Comparison of ENCODE assay signal across 13 mouse cellular contexts in the genomic region with DNA sequence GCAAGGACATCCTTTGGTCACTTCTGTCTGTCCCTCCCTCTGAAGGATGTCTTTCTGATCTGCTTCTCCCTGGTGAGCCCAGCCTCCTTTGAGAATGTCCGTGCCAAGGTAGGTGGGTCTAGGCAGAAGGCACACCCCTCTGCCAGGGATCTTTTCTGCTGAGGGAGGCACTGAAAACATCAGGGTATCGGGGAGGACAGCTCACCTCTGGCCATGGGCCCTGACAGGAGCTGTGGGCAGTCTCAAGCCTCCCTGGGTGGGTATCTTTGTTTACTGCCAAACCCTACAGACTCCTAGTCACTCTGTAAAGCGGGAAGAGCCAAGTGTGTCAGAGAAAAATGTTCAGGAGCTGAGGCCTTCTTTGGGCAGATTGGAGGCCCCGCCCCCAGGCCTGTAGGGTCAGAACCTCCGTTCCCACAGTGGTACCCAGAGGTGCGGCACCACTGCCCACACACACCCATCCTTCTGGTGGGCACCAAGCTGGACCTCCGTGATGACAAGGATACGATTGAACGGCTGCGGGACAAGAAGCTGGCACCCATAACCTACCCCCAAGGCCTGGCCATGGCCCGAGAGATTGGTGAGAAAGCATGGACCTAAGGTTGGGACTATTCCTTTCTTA. TPM values are rescaled to one million over a fixed set of nuclear protein-coding genes. Genes with fewer than 3 reads are reported as not detected.
DNase-seq lines count a peak whose midpoint lies in the region; ATAC-seq and TF ChIP-seq lines count a peak whose summit lies in the region.
"Had no signal": no experiment of that assay in that cellular context is flagged by ENCODE, and none has a peak within 500 bp of the region (broad histone marks: within the 10 kb centered on the region; RNA-seq: fewer than 3 reads in every experiment).

No protein-coding gene starts in this region.

- WGBS in midbrain, embryonic 12.5 days: 89% methylated on average over 11 of the region's 11 CpGs
- WGBS in midbrain, embryonic 11.5 days: 87% methylated on average over 11 of the region's 11 CpGs
- 88% methylated on average over 11 of the region's 11 CpGs for WGBS in forebrain, embryonic 14.5 days
- 86% methylated on average over 11 of the region's 11 CpGs for WGBS in midbrain, postnatal 0 days

- TF ChIP-seq CTCF in midbrain, postnatal 0 days (IDR thresholded peaks at IDR 0.05): no peak

- no peak for DNase-seq in midbrain, embryonic 11.5 days (ENCODE audit: low spot score, missing footprints)
- DNase-seq in forebrain, embryonic 14.5 days (ENCODE audit: low spot score): no peak
- peak; percentile 57 for DNase-seq in kidney, postnatal 10 days
- no peak for DNase-seq in midbrain, postnatal 0 days (ENCODE audit: low spot score)
- no peak for DNase-seq in spleen, adult 18-20 months
- no peak for DNase-seq in thymus, adult 18-20 months
- DNase-seq in Muller cell, postnatal 12 days (ENCODE audit: inconsistent ontology term): no peak
- DNase-seq: adrenal gland, postnatal 10 days; cerebellum, adult 8-10 months; liver, embryonic 13.5 days had no signal

- peak overlapping the region; percentile 87; the same call in 1 of the 2 replicates for H3K4me2 ChIP-seq in midbrain, embryonic 12.5 days (replicated peaks)
- H3K4me2 ChIP-seq in midbrain, embryonic 11.5 days: no peak overlapping the region
- peak overlapping the region; percentile 95; the same call in 1 of the 2 replicates for H3K4me2 ChIP-seq in forebrain, embryonic 14.5 days (ENCODE audit: low read length)
- peak overlapping the region; percentile 91 for H3K4me2 ChIP-seq in midbrain, postnatal 0 days (ENCODE audit: low read depth, low read length, poor library complexity, severe bottlenecking)

- no peak overlapping the region for H3K9ac ChIP-seq in midbrain, embryonic 12.5 days (replicated peaks)
- H3K9ac ChIP-seq in midbrain, embryonic 11.5 days (ENCODE audit: low read length): no peak overlapping the region
- H3K9ac ChIP-seq in forebrain, embryonic 14.5 days (ENCODE audit: low read length): peak overlapping the region; percentile 84; the same call in 1 of the 2 replicates
- H3K9ac ChIP-seq in midbrain, postnatal 0 days (replicated peaks; ENCODE audit: low read length, poor library complexity, severe bottlenecking): no peak overlapping the region
- H3K9ac ChIP-seq: liver, embryonic 13.5 days had no signal

- H3K9me3 ChIP-seq in midbrain, embryonic 12.5 days: no peaks in the 10 kb centered on the region
- H3K9me3 ChIP-seq in midbrain, embryonic 11.5 days (ENCODE audit: control insufficient read depth, low read length): no peaks in the 10 kb centered on the region
- H3K9me3 ChIP-seq in forebrain, embryonic 14.5 days (replicated peaks; ENCODE audit: control insufficient read depth, low read length): no peaks in the 10 kb centered on the region
- no peaks in the 10 kb centered on the region for H3K9me3 ChIP-seq in midbrain, postnatal 0 days (ENCODE audit: low read length)
- H3K9me3 ChIP-seq: G1E; liver, embryonic 13.5 days had no signal

- H3K36me3 ChIP-seq in midbrain, embryonic 12.5 days: peaks cover 22% of the 10 kb centered on the region
- H3K36me3 ChIP-seq in midbrain, embryonic 11.5 days (ENCODE audit: control insufficient read depth, insufficient read depth, low read length): peaks cover 11% of the 10 kb centered on the region
- peaks cover 24% of the 10 kb centered on the region for H3K36me3 ChIP-seq in forebrain, embryonic 14.5 days (ENCODE audit: control insufficient read depth, insufficient read depth, low read length)
- peaks cover 22% of the 10 kb centered on the region for H3K36me3 ChIP-seq in midbrain, postnatal 0 days (ENCODE audit: insufficient read depth, low read length)

- H3K4me1 ChIP-seq in midbrain, embryonic 12.5 days: peaks cover 34% of the 10 kb centered on the region
- H3K4me1 ChIP-seq in midbrain, embryonic 11.5 days (ENCODE audit: control insufficient read depth, insufficient read depth, low read length): peaks cover 15% of the 10 kb centered on the region
- H3K4me1 ChIP-seq in forebrain, embryonic 14.5 days (ENCODE audit: control insufficient read depth, insufficient read depth, low read length): peaks cover 11% of the 10 kb centered on the region
- H3K4me1 ChIP-seq in midbrain, postnatal 0 days (ENCODE audit: insufficient read depth, low read length): peaks cover 12% of the 10 kb centered on the region; the same call in 1 of the 2 replicates

- ATAC-seq in midbrain, embryonic 12.5 days (ENCODE audit: low FRiP score, low read depth): no peak
- no peak for ATAC-seq in midbrain, embryonic 11.5 days (ENCODE audit: low FRiP score)
- ATAC-seq in forebrain, embryonic 14.5 days: no peak
- no peak for ATAC-seq in midbrain, postnatal 0 days (ENCODE audit: low FRiP score)

- H3K27ac ChIP-seq in midbrain, embryonic 12.5 days (replicated peaks): no peak overlapping the region
- H3K27ac ChIP-seq in midbrain, embryonic 11.5 days (ENCODE audit: low read depth, low read length): no peak overlapping the region
- no peak overlapping the region for H3K27ac ChIP-seq in forebrain, embryonic 14.5 days (ENCODE audit: low read depth, low read length)
- no peak overlapping the region for H3K27ac ChIP-seq in midbrain, postnatal 0 days (ENCODE audit: low read depth, low read length)
- H3K27ac ChIP-seq: liver, embryonic 13.5 days had no signal

- H3K4me3 ChIP-seq in midbrain, embryonic 12.5 days: peak overlapping the region; percentile 71; the same call in 1 of the 2 replicates
- no peak overlapping the region for H3K4me3 ChIP-seq in midbrain, embryonic 11.5 days (ENCODE audit: low read depth, low read length)
- no peak overlapping the region for H3K4me3 ChIP-seq in forebrain, embryonic 14.5 days (ENCODE audit: low read depth, low read length)
- H3K4me3 ChIP-seq in midbrain, postnatal 0 days (ENCODE audit: low read depth, low read length): peak overlapping the region; percentile 79; the same call in 1 of the 2 replicates

- H3K27me3 ChIP-seq in midbrain, embryonic 12.5 days: peaks cover 59% of the 10 kb centered on the region
- peaks cover 22% of the 10 kb centered on the region; the same call in 1 of the 2 replicates for H3K27me3 ChIP-seq in midbrain, embryonic 11.5 days (ENCODE audit: control insufficient read depth, insufficient read depth, low read length)
- no peaks in the 10 kb centered on the region for H3K27me3 ChIP-seq in forebrain, embryonic 14.5 days (replicated peaks; ENCODE audit: control insufficient read depth, insufficient read depth, low read length)
- H3K27me3 ChIP-seq in midbrain, postnatal 0 days (ENCODE audit: insufficient read depth, low read length): no peaks in the 10 kb centered on the region

RNA-seq across cellular contexts. Expression of a gene that starts 1.6 kb away (rescaled TPM):
- polyA plus RNA-seq in midbrain, embryonic 12.5 days (2016; fragmentation: Nextera tagmentation; extraction: Ambion mirVana): 70.5 and 74.2 TPM in 2 replicates
- 9.9 and 12.3 TPM in 2 replicates for polyA plus RNA-seq in midbrain, embryonic 11.5 days (2014; fragmentation: Nextera tagmentation; extraction: Ambion mirVana)
- 110 and 119 TPM in 2 replicates for polyA plus RNA-seq in forebrain, embryonic 14.5 days (2014; fragmentation: Nextera tagmentation; extraction: Ambion mirVana)
- total RNA-seq in midbrain, postnatal 0 days (2014; rRNA removed): 766 and 788 TPM in 2 replicates
- 808 and 853 TPM in 2 replicates for polyA plus RNA-seq in midbrain, postnatal 0 days (2015; fragmentation: Nextera tagmentation; extraction: Ambion mirVana)
- total RNA-seq: neutrophil, adult 5-6 weeks had no signal

RNA-seq across cellular contexts. Expression of a gene that starts 4.2 kb away (rescaled TPM):
- 11.8 and 14.6 TPM in 2 replicates for polyA plus RNA-seq in midbrain, embryonic 12.5 days (2016; fragmentation: Nextera tagmentation; extraction: Ambion mirVana)
- 10.6 and 12.4 TPM in 2 replicates for polyA plus RNA-seq in midbrain, embryonic 11.5 days (2014; fragmentation: Nextera tagmentation; extraction: Ambion mirVana)
- 11.2 and 13.7 TPM in 2 replicates for polyA plus RNA-seq in forebrain, embryonic 14.5 days (2014; fragmentation: Nextera tagmentation; extraction: Ambion mirVana)
- total RNA-seq in midbrain, postnatal 0 days (2014; rRNA removed): 6.9 and 11.2 TPM in 2 replicates
- polyA plus RNA-seq in midbrain, postnatal 0 days (2015; fragmentation: Nextera tagmentation; extraction: Ambion mirVana): 9.9 and 12.3 TPM in 2 replicates

RNA-seq across cellular contexts. Expression of a gene that starts 9.0 kb away (rescaled TPM):
- polyA plus RNA-seq in midbrain, embryonic 12.5 days (2016; fragmentation: Nextera tagmentation; extraction: Ambion mirVana): 2.0 and 2.3 TPM in 2 replicates
- polyA plus RNA-seq in midbrain, embryonic 11.5 days (2014; fragmentation: Nextera tagmentation; extraction: Ambion mirVana): 1.00 and 1.1 TPM in 2 replicates
- polyA plus RNA-seq in forebrain, embryonic 14.5 days (2014; fragmentation: Nextera tagmentation; extraction: Ambion mirVana): 0.98 and 1.1 TPM in 2 replicates
- 3.6 and 5.2 TPM in 2 replicates for total RNA-seq in midbrain, postnatal 0 days (2014; rRNA removed)
- 4.0 and 4.4 TPM in 2 replicates for polyA plus RNA-seq in midbrain, postnatal 0 days (2015; fragmentation: Nextera tagmentation; extraction: Ambion mirVana)
- total RNA-seq: G1E had no signal
- polyA plus RNA-seq: G1E had no signal

RNA-seq across cellular contexts. Expression of a gene that starts 9.1 kb away (rescaled TPM):
- 74.5 and 75.1 TPM in 2 replicates for polyA plus RNA-seq in midbrain, embryonic 12.5 days (2016; fragmentation: Nextera tagmentation; extraction: Ambion mirVana)
- 30.9 TPM in 2 replicates for polyA plus RNA-seq in midbrain, embryonic 11.5 days (2014; fragmentation: Nextera tagmentation; extraction: Ambion mirVana)
- 39.0 and 59.5 TPM in 2 replicates for polyA plus RNA-seq in forebrain, embryonic 14.5 days (2014; fragmentation: Nextera tagmentation; extraction: Ambion mirVana)
- 44.8 and 47.8 TPM in 2 replicates for total RNA-seq in midbrain, postnatal 0 days (2014; rRNA removed)
- 46.8 and 51.0 TPM in 2 replicates for polyA plus RNA-seq in midbrain, postnatal 0 days (2015; fragmentation: Nextera tagmentation; extraction: Ambion mirVana)

RNA-seq across cellular contexts. Expression of a gene that starts 9.3 kb away (rescaled TPM):
- 120 and 121 TPM in 2 replicates for polyA plus RNA-seq in midbrain, embryonic 12.5 days (2016; fragmentation: Nextera tagmentation; extraction: Ambion mirVana)
- polyA plus RNA-seq in midbrain, embryonic 11.5 days (2014; fragmentation: Nextera tagmentation; extraction: Ambion mirVana): 119 and 131 TPM in 2 replicates
- 108 and 140 TPM in 2 replicates for polyA plus RNA-seq in forebrain, embryonic 14.5 days (2014; fragmentation: Nextera tagmentation; extraction: Ambion mirVana)
- 70.8 and 76.0 TPM in 2 replicates for total RNA-seq in midbrain, postnatal 0 days (2014; rRNA removed)
- polyA plus RNA-seq in midbrain, postnatal 0 days (2015; fragmentation: Nextera tagmentation; extraction: Ambion mirVana): 94.5 and 94.6 TPM in 2 replicates

Comparison
In these comparisons a context has a peak if more than half of its experiments do, and no peak if none do; other contexts are left out.
1. H3K4me3 ChIP-seq: peak in midbrain, embryonic 12.5 days (single experiment) and midbrain, postnatal 0 days (single experiment); none in midbrain, embryonic 11.5 days (single experiment) and forebrain, embryonic 14.5 days (single experiment).